Mouse (Mus musculus) midbrain, embryonic 16.5 days (tissue): ENCODE results near the gene Pcgf1. TPM values are rescaled to one million over a fixed set of nuclear protein-coding genes. Genes with fewer than 3 reads are reported as not detected.
A peak's percentile ranks its signal among the peaks of the same experiment; 100 is the strongest.

Experiments used
- ATAC-seq: fragments of 200-750 bp; cut with Nextera tagmentation; 2 replicates; pipeline ENCODE4 v1.8.0; 2017; ENCODE audit warnings: moderate TSS enrichment
- H3K27ac ChIP-seq: fragments of 300-500 bp; sonication (generic); 2 replicates; pipeline ENCODE4 v1.5.1; 2014; ENCODE audit warnings: mild to moderate bottlenecking, low read length, mixed read lengths
- H3K27me3 ChIP-seq: fragments of 300-500 bp; sonication (generic); 2 replicates; pipeline ENCODE4 v1.6.1; 2014; ENCODE audit warnings: low read depth, low read length, mixed read lengths; ENCODE audit not compliant: control insufficient read depth, insufficient read depth
- H3K36me3 ChIP-seq: fragments of 300-500 bp; sonication (generic); 2 replicates; pipeline ENCODE4 v1.6.1; 2014; ENCODE audit warnings: mild to moderate bottlenecking, low read length, moderate library complexity, mixed read lengths; ENCODE audit not compliant: control insufficient read depth, insufficient read depth
- H3K4me1 ChIP-seq: fragments of 300-500 bp; sonication (generic); 2 replicates; pipeline ENCODE4 v1.6.1; 2014; ENCODE audit warnings: mild to moderate bottlenecking, low read length, mixed read lengths; ENCODE audit not compliant: control insufficient read depth, insufficient read depth
- H3K4me2 ChIP-seq: fragments of 300-500 bp; sonication (generic); 2 replicates; pipeline ENCODE4 v1.6.1; 2014; ENCODE audit warnings: mild to moderate bottlenecking, low read length, mixed read lengths
- H3K4me3 ChIP-seq: fragments of 300-500 bp; sonication (generic); 2 replicates; pipeline ENCODE4 v1.5.1; 2014; ENCODE audit warnings: low read depth, mild to moderate bottlenecking, low read length, moderate library complexity, mixed read lengths
- H3K9ac ChIP-seq: fragments of 300-500 bp; sonication (generic); 2 replicates; pipeline ENCODE4 v1.6.1; 2014; ENCODE audit warnings: low read depth, low read length, mixed read lengths
- H3K9me3 ChIP-seq: fragments of 300-500 bp; sonication (generic); replicated peaks from 2 replicates; pipeline ENCODE4 v1.6.1; 2014; ENCODE audit warnings: mild to moderate bottlenecking, low read length, mixed read lengths; ENCODE audit not compliant: control insufficient read depth, poor library complexity, severe bottlenecking
- WGBS: fragments of 180-500 bp; shearing (Covaris S2); extraction: QIAGEN DNeasy Blood & Tissue Kit; methylation state at CpG from one replicate; pipeline ENCODE4 v1.1.7; 2014; 5-methylcytosine and 5-hydroxymethylcytosine counted together
- polyA plus RNA-seq: library from polyadenylated mRNA; unstranded; fragments of >200 nt; fragmentation: Nextera tagmentation; extraction: Ambion mirVana; gene quantifications from 2 replicates; pipeline ENCODE4 v1.2.1, GENCODE M21; 2015

Gene Pcgf1
- polyA plus RNA-seq, 1 experiment from 2014 or later = 52.5 TPM

DNA sequence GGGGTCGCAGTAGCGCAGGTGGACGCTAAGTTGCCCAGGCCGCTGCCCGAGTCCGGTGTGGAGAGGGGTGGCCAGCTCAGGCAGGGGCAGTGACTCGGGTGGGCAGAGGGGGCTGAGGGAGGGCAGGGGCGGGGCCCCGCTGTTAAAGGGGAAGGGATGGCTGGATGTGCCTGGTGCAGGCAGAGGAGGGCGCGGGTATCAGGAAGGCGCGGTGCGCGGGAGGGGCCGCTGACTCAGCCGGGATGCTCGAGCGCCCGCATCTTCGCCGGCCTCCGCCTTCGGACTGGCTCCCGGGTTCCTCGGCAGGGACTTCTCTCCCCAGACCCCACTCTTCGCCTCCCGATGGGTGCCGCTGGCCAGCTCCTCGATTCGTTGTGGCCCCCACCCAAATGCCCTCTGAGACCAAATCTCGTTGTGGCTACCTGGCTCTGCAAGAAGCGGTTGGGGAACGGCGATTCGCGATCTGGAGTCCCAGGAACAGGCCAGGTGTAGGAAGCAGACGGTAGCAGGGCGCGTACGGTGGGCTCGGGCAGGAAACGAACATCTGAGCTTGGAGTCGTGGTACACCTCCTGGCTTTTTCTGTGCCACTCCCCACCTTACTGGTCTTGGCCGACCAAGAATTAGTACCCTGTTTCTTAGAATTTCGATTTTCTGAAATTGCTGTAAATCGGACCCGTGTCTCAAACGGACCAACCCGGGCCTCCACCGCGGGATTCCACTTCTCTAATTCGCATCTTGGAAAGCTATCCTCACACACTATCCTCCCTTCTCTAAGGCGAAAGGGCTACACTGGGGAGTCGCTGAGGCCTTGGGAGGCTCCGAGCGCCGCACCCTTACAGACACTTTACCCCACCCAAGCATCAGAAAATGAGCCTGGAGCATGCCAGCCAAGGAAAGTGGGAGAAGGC, 7.1 kb upstream of the Pcgf1 start:
- Histone ChIP-seq H3K9ac (no peak overlapping the region), H3K4me3 (no peak overlapping the region), H3K9me3 (no peaks in the 10 kb centered on the region), H3K4me1 (no peaks in the 10 kb centered on the region; the same call in 1 of the 2 replicates), H3K4me2 (no peak overlapping the region), H3K27me3 (peaks cover 82% of the 10 kb centered on the region), H3K36me3 (no peaks in the 10 kb centered on the region), H3K27ac (no peak overlapping the region)
- 0 out of 2 replicates have a peak, but pooled peaks have one; percentile 9 for ATAC-seq
- 1% methylated on average over 58 of the region's 58 CpGs for WGBS

DNA sequence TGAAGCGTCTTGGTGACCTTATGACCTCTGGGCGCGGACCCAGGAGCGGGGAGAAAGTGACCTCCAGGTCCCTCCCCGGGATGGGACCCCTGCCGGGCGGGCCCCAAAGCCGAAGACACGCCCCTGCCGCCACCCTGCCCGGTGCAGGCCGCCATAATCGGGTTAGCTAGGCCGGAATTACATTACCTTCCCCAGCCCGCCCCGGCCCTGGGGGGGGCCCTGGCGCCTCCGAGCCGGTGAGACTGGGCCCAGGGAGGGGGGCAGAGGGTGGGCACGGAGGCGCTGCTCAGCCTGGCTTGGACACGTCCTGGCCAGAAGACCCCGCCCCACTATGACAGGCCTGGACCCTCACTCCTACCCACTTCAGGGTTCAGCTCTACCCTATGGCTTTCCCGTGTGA, 6.4 kb upstream of the Pcgf1 start:
- Histone ChIP-seq H3K27me3 (peaks cover 80% of the 10 kb centered on the region), H3K9me3 (no peaks in the 10 kb centered on the region), H3K4me2 (no peak overlapping the region), H3K9ac (no peak overlapping the region), H3K27ac (no peak overlapping the region), H3K36me3 (no peaks in the 10 kb centered on the region), H3K4me3 (no peak overlapping the region), H3K4me1 (no peaks in the 10 kb centered on the region; the same call in 1 of the 2 replicates)
- 0% methylated on average over 24 of the region's 24 CpGs for WGBS
- no peak for ATAC-seq

DNA sequence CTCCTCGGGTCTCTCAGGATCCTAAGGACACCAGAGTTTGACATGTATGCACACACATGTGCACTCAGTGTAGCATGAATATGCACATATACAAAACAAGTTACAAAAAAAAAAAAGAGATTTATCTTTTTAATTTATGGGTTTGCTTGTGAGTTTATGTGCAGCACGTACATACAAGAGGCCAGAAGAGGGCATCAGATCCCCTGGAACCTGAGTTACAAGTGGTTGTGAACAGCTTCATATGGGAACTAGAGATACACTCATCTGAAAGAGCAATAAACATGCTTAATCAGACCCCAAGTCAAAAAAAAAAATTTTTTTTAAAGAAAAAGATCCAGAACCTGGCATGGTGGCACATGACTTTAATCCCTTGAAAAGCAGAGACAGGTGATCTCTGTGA, 2.7 kb upstream of the Pcgf1 start:
- peaks cover 17% of the 10 kb centered on the region for H3K4me1 ChIP-seq
- H3K27ac ChIP-seq = no peak overlapping the region
- no peaks in the 10 kb centered on the region for H3K9me3 ChIP-seq
- no peak for ATAC-seq
- no peaks in the 10 kb centered on the region for H3K36me3 ChIP-seq
- H3K9ac ChIP-seq = no peak overlapping the region
- WGBS = 21% methylated on average over 2 of the region's 2 CpGs
- H3K4me2 ChIP-seq = no peak overlapping the region
- peaks cover 50% of the 10 kb centered on the region for H3K27me3 ChIP-seq
- H3K4me3 ChIP-seq = no peak overlapping the region

DNA sequence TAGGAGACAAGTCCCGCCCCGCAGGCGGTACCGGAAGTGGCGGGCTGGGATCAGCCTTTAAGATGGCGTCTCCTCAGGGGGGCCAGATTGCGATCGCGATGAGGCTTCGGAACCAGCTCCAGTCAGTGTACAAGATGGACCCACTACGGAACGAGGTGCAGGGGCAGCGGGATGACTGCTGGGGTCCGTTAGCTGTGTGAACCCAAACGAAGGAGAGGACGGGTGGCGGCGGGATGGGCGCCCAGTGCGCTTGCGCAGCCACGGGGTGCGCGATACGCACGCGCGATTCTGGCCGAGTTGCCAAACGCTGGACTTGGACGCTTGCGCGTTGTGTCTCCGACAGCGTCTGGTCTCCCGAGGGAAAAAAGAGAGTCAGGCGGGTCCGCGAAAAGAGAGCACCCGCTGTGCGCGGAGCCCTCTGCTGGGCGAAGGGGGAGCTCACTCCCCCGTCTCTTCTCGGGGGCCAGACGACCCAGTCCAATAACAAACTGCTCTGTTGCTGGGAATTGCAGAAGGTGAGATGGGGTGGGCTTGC, 722 bp downstream of the Pcgf1 start:
- peak; percentile 92 for ATAC-seq
- Histone ChIP-seq H3K4me1 (peaks cover 17% of the 10 kb centered on the region), H3K27ac (peak overlapping the region; percentile 95), H3K4me2 (peak overlapping the region; percentile 78), H3K4me3 (peak overlapping the region; percentile 79), H3K9me3 (no peaks in the 10 kb centered on the region), H3K36me3 (0 out of 2 replicates have a peak, but pooled peaks cover 4% of the 10 kb centered on the region), H3K27me3 (peaks cover 40% of the 10 kb centered on the region), H3K9ac (peak overlapping the region; percentile 78)
- WGBS = under 1% methylated on average over 46 of the region's 46 CpGs

DNA sequence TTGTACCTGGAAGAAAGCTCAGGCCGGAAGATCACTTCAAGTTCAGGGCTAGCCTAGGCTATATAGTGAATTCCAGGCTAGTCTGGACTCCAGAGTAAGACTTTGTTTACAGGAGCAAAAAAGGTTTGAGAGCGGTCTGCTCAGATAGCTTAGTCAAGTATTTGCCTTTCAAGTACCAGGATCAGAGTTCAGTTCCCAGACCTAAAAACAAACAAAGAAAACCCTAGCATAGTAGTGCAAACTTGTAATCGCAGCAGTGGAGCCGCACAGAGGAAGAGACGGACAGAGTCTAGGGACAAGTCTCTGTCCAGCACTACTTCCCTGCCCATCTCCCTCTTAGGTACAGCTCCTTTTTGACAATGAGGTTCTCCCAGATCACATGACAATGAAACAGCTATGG, 2.5 kb downstream of the Pcgf1 start:
- no peak overlapping the region for H3K4me3 ChIP-seq
- H3K27me3 ChIP-seq = peaks cover 40% of the 10 kb centered on the region
- H3K4me2 ChIP-seq = no peak overlapping the region
- H3K9me3 ChIP-seq = no peaks in the 10 kb centered on the region
- WGBS = 96% methylated on average over 5 of the region's 5 CpGs
- H3K4me1 ChIP-seq = peaks cover 17% of the 10 kb centered on the region
- H3K9ac ChIP-seq = no peak overlapping the region
- no peak for ATAC-seq
- no peak overlapping the region for H3K27ac ChIP-seq
- H3K36me3 ChIP-seq = 0 out of 2 replicates have a peak, but pooled peaks cover 4% of the 10 kb centered on the region

DNA sequence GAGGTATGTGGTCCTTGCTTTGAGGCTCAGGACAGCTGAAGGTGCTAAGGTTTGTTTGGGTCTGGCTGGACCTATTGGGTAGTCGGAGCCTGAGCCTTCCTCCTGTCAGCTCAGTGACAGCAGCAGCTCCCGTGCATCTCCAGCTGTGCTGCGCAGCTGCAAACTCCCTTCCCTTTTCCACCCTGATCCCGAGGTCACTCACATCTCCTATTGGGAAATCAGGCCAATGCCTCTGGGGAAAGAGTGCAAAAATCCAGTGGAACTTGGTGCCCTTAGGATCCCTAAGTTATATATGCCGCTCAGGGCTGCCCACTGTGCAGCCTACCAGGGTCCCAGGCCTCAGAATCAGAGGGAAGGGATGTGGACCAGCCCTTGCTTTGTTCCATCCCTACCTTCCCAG, 5.8 kb downstream of the Pcgf1 start:
- WGBS = 13% methylated on average over 5 of the region's 5 CpGs
- H3K9me3 ChIP-seq = no peaks in the 10 kb centered on the region
- H3K27me3 ChIP-seq = peaks cover 57% of the 10 kb centered on the region
- no peak overlapping the region for H3K27ac ChIP-seq
- H3K4me1 ChIP-seq = peaks cover 13% of the 10 kb centered on the region
- no peak for ATAC-seq
- no peak overlapping the region for H3K4me2 ChIP-seq
- H3K4me3 ChIP-seq = no peak overlapping the region
- 0 out of 2 replicates have a peak, but pooled peaks cover 4% of the 10 kb centered on the region for H3K36me3 ChIP-seq
- H3K9ac ChIP-seq = no peak overlapping the region

DNA sequence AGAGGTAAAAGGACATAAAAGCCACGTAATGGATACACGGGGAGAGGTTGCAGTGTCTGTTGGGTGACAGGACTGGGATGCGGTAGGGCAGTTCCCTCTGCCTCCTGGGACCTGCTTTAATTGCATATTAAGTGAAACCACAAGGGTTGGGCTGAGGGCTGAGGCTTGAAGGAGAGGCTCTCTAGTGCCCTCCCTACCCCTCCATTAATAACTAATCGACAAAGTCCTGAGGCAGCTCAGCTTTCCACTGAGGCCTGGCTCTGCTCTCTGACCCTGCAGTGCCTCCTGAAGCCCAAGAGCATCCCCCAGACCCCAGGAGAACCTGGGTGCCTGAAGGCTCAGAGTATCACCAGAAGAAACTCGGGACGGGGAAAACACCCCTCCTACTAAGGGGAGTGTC, 6.8 kb downstream of the Pcgf1 start:
- Histone ChIP-seq H3K36me3 (0 out of 2 replicates have a peak, but pooled peaks cover 4% of the 10 kb centered on the region), H3K4me1 (peaks cover 6% of the 10 kb centered on the region)
- no peak for ATAC-seq

DNA sequence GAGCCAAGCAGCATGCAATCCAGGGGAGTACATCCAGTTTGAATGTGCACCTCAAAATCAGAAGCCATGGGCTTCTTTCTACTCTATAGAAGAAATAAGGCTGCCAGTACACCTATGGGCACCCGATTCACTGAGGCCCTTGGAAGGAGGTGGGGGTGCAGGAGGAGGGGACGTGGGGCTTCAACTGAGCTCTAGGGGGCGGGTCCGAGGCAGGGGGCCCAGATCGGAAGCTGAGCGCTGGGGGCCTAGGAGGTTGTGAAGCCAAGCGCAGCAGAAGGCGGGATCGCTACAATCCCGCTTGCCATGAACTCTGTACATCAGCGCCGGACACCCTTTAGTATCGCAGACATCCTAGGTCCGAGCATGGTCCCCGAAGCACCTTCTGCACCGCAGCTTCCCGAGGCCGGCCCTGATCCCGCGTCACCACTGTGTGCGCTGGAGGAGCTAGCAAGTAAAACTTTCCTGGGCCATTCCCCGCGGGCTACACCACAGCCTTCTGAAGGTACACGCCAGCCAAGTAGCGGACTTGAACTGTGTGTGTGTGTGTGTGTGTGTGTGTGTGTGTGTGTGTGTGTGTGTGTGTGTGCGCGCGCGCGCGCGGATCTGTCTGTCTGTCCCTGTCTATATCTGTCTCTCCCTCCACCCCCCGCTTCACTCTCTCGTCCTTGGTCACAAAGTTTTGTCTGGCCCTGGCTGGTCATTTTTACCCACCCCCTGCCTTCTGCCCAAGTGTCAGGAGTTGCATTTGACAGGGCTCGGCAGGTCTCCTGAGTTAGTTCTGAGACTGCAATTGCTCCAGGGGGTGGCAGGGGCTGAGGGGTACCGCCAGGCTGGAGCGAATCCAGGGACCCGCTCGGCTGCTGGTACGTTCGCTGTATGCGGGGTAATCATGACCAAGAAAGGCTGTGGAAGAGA, 8.7 kb downstream of the Pcgf1 start, which contains the start of gene Lbx2:
Lbx2 (plus strand) TSS at position 247 of the 915 bp plus-strand sequence.
- Histone ChIP-seq H3K4me1 (0 out of 2 replicates have a peak, but pooled peaks cover 3% of the 10 kb centered on the region), H3K36me3 (0 out of 2 replicates have a peak, but pooled peaks cover 4% of the 10 kb centered on the region), H3K9me3 (no peaks in the 10 kb centered on the region), H3K4me3 (no peak within 1 kb of the TSS), H3K27me3 (peaks cover 82% of the 10 kb centered on the region), H3K9ac (no peak within 1 kb of the TSS), H3K4me2 (no peak within 1 kb of the TSS), H3K27ac (no peak within 1 kb of the TSS)
- ATAC-seq = no peak
- 4% methylated on average over 42 of the region's 42 CpGs for WGBS

More for the DNA sequence above, 6.8 kb downstream of the Pcgf1 start:
- 2% methylated on average over 6 of the region's 6 CpGs for WGBS
- no peak overlapping the region for H3K4me2 ChIP-seq
- peaks cover 65% of the 10 kb centered on the region for H3K27me3 ChIP-seq
- no peaks in the 10 kb centered on the region for H3K9me3 ChIP-seq
- H3K9ac ChIP-seq = no peak overlapping the region
- H3K4me3 ChIP-seq = no peak overlapping the region
- no peak overlapping the region for H3K27ac ChIP-seq
